Mouse (Mus musculus): ENCODE data around the gene Dner. TPM values are rescaled to one million over a fixed set of nuclear protein-coding genes. Genes with fewer than 3 reads are reported as not detected.

The Dner gene
- polyA plus RNA-seq, 1 experiment from 2014 or later: 0.38 TPM

DNA sequence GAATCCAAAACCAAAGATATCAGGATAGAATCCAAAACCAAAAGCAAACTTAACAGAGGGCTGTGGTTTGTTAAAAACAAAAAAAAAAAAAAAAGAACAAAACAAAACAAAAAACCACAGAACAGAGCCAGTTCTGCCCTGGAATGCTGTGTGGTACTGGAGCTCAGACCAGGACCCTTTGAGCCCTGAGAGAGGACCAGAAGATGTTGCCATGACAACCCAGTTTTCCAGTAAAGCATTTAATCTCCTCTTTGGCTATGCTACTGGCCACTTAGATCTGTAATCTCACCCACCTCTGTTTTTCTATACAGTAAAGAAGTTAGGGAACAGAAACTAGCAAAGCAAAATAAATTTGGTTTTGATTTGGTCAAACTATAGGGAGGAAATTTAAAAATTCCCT is 79.9 kb downstream of the Dner start:
- Histone ChIP-seq H3K27me3 (ENCODE audit: control insufficient read depth, insufficient read depth, low read length) (no peaks in the 10 kb centered on the region), H3K27ac (ENCODE audit: low read length) (no peak overlapping the region), H3K4me2 (ENCODE audit: low read depth, low read length) (no peak overlapping the region)

DNA sequence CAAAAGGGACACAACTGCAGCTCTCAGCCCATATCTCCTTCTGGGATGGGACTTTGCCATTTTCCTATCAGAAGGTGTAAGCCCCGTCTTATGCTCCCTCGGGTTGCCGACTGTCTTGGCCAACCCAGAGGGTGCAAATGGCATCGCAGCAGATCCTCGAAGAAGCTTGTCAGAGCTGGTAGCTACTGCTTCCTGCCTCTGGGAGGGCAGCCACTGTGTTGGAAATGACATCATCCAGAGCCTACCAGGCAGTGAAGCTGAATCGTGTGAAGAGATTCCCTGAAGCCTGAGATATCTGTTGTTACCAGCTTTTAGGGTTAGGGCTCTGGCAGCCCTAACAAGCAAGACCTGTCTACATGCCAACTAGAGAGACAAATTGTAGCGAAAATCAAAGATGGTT is 81.4 kb downstream of the Dner start:
- no peak for ATAC-seq (replicated peaks; ENCODE audit: extremely low read depth, insufficient read depth, low FRiP score)
- Histone ChIP-seq H3K27ac (ENCODE audit: low read length) (no peak overlapping the region), H3K4me3 (ENCODE audit: low read length) (no peak overlapping the region), H3K9me3 (replicated peaks; ENCODE audit: control insufficient read depth, low read length) (no peaks in the 10 kb centered on the region), H3K4me2 (ENCODE audit: low read depth, low read length) (no peak overlapping the region), H3K4me1 (ENCODE audit: control insufficient read depth, insufficient read depth, low read length) (0 out of 2 replicates have a peak, but pooled peaks cover 2% of the 10 kb centered on the region), H3K36me3 (ENCODE audit: control insufficient read depth, insufficient read depth) (no peaks in the 10 kb centered on the region), H3K9ac (ENCODE audit: low read length) (no peak overlapping the region), H3K27me3 (ENCODE audit: control insufficient read depth, insufficient read depth, low read length) (no peaks in the 10 kb centered on the region)
- 39% methylated on average over 7 of the region's 7 CpGs for WGBS

More for the DNA sequence above, 79.9 kb downstream of the Dner start:
- H3K36me3 ChIP-seq (ENCODE audit: control insufficient read depth, insufficient read depth): no peaks in the 10 kb centered on the region
- no peak overlapping the region for H3K9ac ChIP-seq (ENCODE audit: low read length)
- no peak for ATAC-seq (replicated peaks; ENCODE audit: extremely low read depth, insufficient read depth, low FRiP score)
- H3K4me3 ChIP-seq (ENCODE audit: low read length): no peak overlapping the region
- no peaks in the 10 kb centered on the region for H3K9me3 ChIP-seq (replicated peaks; ENCODE audit: control insufficient read depth, low read length)
- 0 out of 2 replicates have a peak, but pooled peaks cover 2% of the 10 kb centered on the region for H3K4me1 ChIP-seq (ENCODE audit: control insufficient read depth, insufficient read depth, low read length)

DNA sequence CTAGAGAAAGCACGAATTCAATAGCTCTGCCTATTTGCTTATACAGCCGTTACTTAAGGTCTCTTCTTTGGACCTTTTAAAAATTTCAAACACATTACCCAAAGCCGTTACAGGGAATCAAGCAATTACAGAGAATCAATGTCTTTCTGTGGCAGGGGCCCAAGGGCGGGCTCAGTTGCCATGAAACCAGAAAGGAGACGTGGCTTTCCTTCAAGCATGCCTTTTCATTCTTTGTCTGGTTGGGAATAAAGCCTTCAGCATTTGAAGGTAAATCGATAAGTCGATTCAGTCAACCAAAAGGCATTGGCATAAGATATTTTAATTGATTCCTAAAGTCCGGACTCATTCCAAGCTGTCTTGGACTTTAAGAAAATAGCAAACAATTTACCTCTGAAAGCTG is 82.9 kb downstream of the Dner start:
- WGBS: 89% methylated on average over 8 of the region's 8 CpGs
- ATAC-seq (replicated peaks; ENCODE audit: extremely low read depth, insufficient read depth, low FRiP score): no peak
- Histone ChIP-seq H3K4me3 (ENCODE audit: low read length) (no peak overlapping the region), H3K4me2 (ENCODE audit: low read depth, low read length) (no peak overlapping the region), H3K9ac (ENCODE audit: low read length) (no peak overlapping the region), H3K27ac (ENCODE audit: low read length) (no peak overlapping the region), H3K27me3 (ENCODE audit: control insufficient read depth, insufficient read depth, low read length) (no peaks in the 10 kb centered on the region), H3K36me3 (ENCODE audit: control insufficient read depth, insufficient read depth) (no peaks in the 10 kb centered on the region), H3K9me3 (replicated peaks; ENCODE audit: control insufficient read depth, low read length) (peaks cover 5% of the 10 kb centered on the region; the same call in 1 of the 2 replicates), H3K4me1 (ENCODE audit: control insufficient read depth, insufficient read depth, low read length) (0 out of 2 replicates have a peak, but pooled peaks cover 2% of the 10 kb centered on the region)

DNA sequence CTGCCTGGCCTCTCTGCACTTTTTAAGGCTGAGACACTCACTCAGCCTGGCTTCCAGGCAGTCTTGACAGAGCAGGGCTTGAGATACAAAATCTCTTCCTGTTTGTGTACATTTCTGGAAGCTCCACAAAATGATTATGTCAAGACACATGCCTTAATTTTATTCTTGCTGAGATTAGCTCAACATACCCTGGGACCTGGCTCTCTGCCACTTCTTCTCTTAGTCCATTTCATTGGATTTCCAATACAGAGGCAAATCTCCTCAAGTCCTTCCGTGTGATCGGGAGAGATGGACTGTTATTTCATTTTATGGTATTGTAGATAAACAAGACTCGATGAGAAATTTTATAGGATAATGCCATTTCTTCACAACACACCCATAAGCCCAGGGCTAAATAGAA is 84.7 kb downstream of the Dner start:
- Histone ChIP-seq H3K4me1 (ENCODE audit: control insufficient read depth, insufficient read depth, low read length) (no peaks in the 10 kb centered on the region), H3K36me3 (ENCODE audit: control insufficient read depth, insufficient read depth) (no peaks in the 10 kb centered on the region), H3K9ac (ENCODE audit: low read length) (no peak overlapping the region), H3K4me3 (ENCODE audit: low read length) (no peak overlapping the region), H3K9me3 (replicated peaks; ENCODE audit: control insufficient read depth, low read length) (peaks cover 5% of the 10 kb centered on the region; the same call in 1 of the 2 replicates), H3K4me2 (ENCODE audit: low read depth, low read length) (no peak overlapping the region), H3K27me3 (ENCODE audit: control insufficient read depth, insufficient read depth, low read length) (no peaks in the 10 kb centered on the region), H3K27ac (ENCODE audit: low read length) (no peak overlapping the region)
- 82% methylated on average over 3 of the region's 3 CpGs for whole genome bisulfite sequencing
- ATAC-seq (replicated peaks; ENCODE audit: extremely low read depth, insufficient read depth, low FRiP score): no peak

DNA sequence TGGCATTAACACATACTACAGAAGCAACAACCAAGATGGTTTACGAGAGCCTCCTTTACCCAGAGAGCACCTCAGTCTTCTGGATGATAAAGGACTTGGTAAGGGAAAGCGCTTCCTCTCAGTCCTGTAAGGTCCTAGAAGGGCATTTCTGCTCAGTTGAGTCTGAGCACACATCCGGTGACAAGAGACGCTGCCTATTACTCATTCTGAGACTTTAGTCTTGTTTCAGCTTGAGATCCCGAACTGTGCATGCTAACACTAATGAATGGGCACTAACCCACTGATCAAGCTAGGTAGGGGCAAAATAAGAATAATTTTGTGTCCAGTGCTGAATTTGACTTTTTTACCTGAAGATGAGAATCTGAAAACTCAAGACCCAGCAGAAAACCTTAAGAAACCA is 97.0 kb downstream of the Dner start:
- Histone ChIP-seq H3K9me3 (replicated peaks; ENCODE audit: control insufficient read depth, low read length) (no peaks in the 10 kb centered on the region; the same call in 1 of the 2 replicates), H3K4me2 (ENCODE audit: low read depth, low read length) (no peak overlapping the region), H3K27me3 (ENCODE audit: control insufficient read depth, insufficient read depth, low read length) (no peaks in the 10 kb centered on the region), H3K4me1 (ENCODE audit: control insufficient read depth, insufficient read depth, low read length) (no peaks in the 10 kb centered on the region), H3K27ac (ENCODE audit: low read length) (no peak overlapping the region), H3K36me3 (ENCODE audit: control insufficient read depth, insufficient read depth) (no peaks in the 10 kb centered on the region), H3K9ac (ENCODE audit: low read length) (no peak overlapping the region), H3K4me3 (ENCODE audit: low read length) (no peak overlapping the region)
- 74% methylated on average over 5 of the region's 5 CpGs for WGBS
- ATAC-seq (replicated peaks; ENCODE audit: extremely low read depth, insufficient read depth, low FRiP score): no peak

DNA sequence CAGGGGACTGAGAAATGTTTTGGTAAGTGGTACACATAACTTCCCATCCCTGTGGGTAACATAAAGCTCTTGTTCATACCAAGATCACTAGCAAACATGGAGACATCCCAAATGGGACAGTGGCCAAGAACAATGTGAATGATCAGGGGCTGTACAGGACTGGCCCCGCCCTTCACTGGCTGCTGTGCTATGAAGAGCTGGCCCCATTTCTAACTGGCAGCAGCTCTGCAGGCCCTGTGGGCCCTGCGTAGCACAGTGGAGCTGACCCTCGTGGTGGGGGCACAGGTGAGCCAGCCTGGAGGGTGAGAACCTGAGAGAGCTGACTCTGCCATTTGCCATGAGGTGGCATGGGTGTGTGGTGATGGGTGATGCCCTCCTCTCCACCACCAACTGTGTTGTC is 100.0 kb downstream of the Dner start:
- H3K27ac ChIP-seq (ENCODE audit: low read length): no peak overlapping the region
- no peak overlapping the region for H3K4me2 ChIP-seq (ENCODE audit: low read depth, low read length)
- 66% methylated on average over 3 of the region's 3 CpGs for WGBS
- H3K4me3 ChIP-seq (ENCODE audit: low read length): no peak overlapping the region
- H3K27me3 ChIP-seq (ENCODE audit: control insufficient read depth, insufficient read depth, low read length): no peaks in the 10 kb centered on the region
- H3K9me3 ChIP-seq (replicated peaks; ENCODE audit: control insufficient read depth, low read length): no peaks in the 10 kb centered on the region
- ATAC-seq (replicated peaks; ENCODE audit: extremely low read depth, insufficient read depth, low FRiP score): no peak
- no peak overlapping the region for H3K9ac ChIP-seq (ENCODE audit: low read length)
- H3K4me1 ChIP-seq (ENCODE audit: control insufficient read depth, insufficient read depth, low read length): no peaks in the 10 kb centered on the region
- no peaks in the 10 kb centered on the region for H3K36me3 ChIP-seq (ENCODE audit: control insufficient read depth, insufficient read depth)

DNA sequence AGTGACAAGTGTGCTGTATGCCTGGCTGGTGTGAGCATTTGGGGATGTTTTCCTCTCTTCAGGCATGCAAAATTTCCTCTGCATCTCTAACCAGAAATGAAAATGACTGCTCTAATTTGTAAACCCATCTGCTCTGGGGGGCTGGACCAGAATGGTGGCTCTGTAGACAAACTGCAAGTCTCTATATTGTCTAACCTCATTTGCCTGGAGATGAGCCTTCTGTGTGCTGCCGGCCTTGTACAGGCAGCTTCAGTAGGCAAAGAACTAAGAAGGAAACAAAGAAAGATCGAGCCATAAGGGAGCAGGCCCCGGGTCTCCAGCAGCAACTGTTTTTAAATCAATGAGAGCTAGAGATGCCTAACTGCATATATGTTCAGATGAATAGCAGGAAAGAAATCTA is 103.6 kb downstream of the Dner start:
- 86% methylated on average over 3 of the region's 3 CpGs for WGBS
- Histone ChIP-seq H3K4me1 (ENCODE audit: control insufficient read depth, insufficient read depth, low read length) (no peaks in the 10 kb centered on the region), H3K9me3 (replicated peaks; ENCODE audit: control insufficient read depth, low read length) (no peaks in the 10 kb centered on the region), H3K4me3 (ENCODE audit: low read length) (no peak overlapping the region), H3K4me2 (ENCODE audit: low read depth, low read length) (no peak overlapping the region), H3K27me3 (ENCODE audit: control insufficient read depth, insufficient read depth, low read length) (no peaks in the 10 kb centered on the region), H3K36me3 (ENCODE audit: control insufficient read depth, insufficient read depth) (no peaks in the 10 kb centered on the region), H3K27ac (ENCODE audit: low read length) (no peak overlapping the region), H3K9ac (ENCODE audit: low read length) (no peak overlapping the region)
- no peak for ATAC-seq (replicated peaks; ENCODE audit: extremely low read depth, insufficient read depth, low FRiP score)

DNA sequence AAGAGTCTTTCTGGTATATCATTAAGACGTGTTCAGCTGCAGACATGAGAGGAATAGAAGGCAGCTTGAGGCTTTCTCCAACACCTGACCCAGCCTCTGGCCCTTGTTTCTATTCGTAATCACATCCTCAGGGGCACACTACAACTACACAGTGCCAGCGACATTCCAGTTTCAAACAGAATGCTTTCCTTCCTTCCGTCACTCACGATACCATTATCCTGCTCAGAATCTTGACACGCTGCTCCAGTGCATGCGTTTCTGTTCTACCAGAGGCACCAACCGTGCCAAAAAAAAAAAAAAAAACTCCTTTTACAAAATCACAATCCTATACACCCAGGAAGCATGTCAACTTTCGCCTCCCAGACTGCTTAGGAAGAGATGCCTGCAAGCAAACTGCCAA is 105.5 kb downstream of the Dner start:
- no peak overlapping the region for H3K4me3 ChIP-seq (ENCODE audit: low read length)
- H3K27me3 ChIP-seq (ENCODE audit: control insufficient read depth, insufficient read depth, low read length): no peaks in the 10 kb centered on the region
- ATAC-seq (replicated peaks; ENCODE audit: extremely low read depth, insufficient read depth, low FRiP score): no peak
- H3K9ac ChIP-seq (ENCODE audit: low read length): no peak overlapping the region
- H3K4me2 ChIP-seq (ENCODE audit: low read depth, low read length): no peak overlapping the region
- no peak overlapping the region for H3K27ac ChIP-seq (ENCODE audit: low read length)
- WGBS: 56% methylated on average over 9 of the region's 9 CpGs
- H3K36me3 ChIP-seq (ENCODE audit: control insufficient read depth, insufficient read depth): no peaks in the 10 kb centered on the region
- no peaks in the 10 kb centered on the region for H3K4me1 ChIP-seq (ENCODE audit: control insufficient read depth, insufficient read depth, low read length)
- no peaks in the 10 kb centered on the region for H3K9me3 ChIP-seq (replicated peaks; ENCODE audit: control insufficient read depth, low read length)

DNA sequence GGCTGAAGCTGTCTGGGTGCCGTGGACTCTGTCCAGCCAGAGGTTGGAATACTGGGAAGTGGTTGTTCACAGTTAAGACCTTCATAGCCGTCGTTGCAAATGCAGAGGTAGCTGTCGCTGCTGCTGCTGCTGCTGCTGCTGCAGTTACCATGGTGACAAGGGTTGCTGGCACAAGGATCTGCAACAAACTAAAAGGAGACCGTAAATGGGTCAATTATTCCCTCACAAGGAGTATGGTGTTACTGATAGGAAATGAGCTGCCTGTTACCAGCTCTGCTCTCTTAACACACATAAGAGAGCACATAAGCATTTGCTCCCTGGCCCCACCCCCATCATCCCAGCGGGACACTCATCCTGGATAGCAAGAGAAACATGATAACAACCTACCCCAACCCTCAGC is 110.6 kb downstream of the Dner start:
- ATAC-seq (replicated peaks; ENCODE audit: extremely low read depth, insufficient read depth, low FRiP score): no peak
- Histone ChIP-seq H3K36me3 (ENCODE audit: control insufficient read depth, insufficient read depth) (no peaks in the 10 kb centered on the region), H3K4me2 (ENCODE audit: low read depth, low read length) (no peak overlapping the region), H3K27ac (ENCODE audit: low read length) (no peak overlapping the region), H3K27me3 (ENCODE audit: control insufficient read depth, insufficient read depth, low read length) (no peaks in the 10 kb centered on the region), H3K4me3 (ENCODE audit: low read length) (no peak overlapping the region), H3K9ac (ENCODE audit: low read length) (no peak overlapping the region), H3K4me1 (ENCODE audit: control insufficient read depth, insufficient read depth, low read length) (no peaks in the 10 kb centered on the region), H3K9me3 (replicated peaks; ENCODE audit: control insufficient read depth, low read length) (no peaks in the 10 kb centered on the region)
- 13% methylated on average over 6 of the region's 6 CpGs for WGBS

DNA sequence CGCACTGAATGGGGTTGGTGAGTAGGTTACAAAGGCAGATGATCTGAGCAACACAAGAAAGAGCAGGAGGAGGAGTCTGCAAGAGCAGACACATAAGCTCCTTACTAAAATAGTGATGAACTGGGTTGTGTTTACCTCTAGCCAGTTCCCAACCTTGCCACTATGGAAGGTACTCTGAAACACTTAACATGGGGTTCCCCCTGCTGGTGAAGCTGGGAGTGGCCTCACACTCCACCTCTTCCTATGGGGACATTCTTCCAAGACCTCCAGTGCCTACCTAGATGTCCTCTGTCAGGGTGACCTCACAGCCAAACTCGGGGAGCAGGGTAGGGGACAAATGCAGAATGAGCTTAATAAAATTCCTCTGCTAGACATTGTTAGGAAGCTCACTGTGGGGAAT is 114.2 kb downstream of the Dner start:
- Histone ChIP-seq H3K36me3 (ENCODE audit: control insufficient read depth, insufficient read depth) (no peaks in the 10 kb centered on the region), H3K4me3 (ENCODE audit: low read length) (no peak overlapping the region), H3K9me3 (replicated peaks; ENCODE audit: control insufficient read depth, low read length) (no peaks in the 10 kb centered on the region), H3K9ac (ENCODE audit: low read length) (no peak overlapping the region), H3K27me3 (ENCODE audit: control insufficient read depth, insufficient read depth, low read length) (no peaks in the 10 kb centered on the region), H3K4me1 (ENCODE audit: control insufficient read depth, insufficient read depth, low read length) (no peaks in the 10 kb centered on the region), H3K4me2 (ENCODE audit: low read depth, low read length) (no peak overlapping the region), H3K27ac (ENCODE audit: low read length) (no peak overlapping the region)
- no peak for ATAC-seq (replicated peaks; ENCODE audit: extremely low read depth, insufficient read depth, low FRiP score)
- WGBS: 57% methylated on average over 2 of the region's 2 CpGs

All from heart, embryonic 16.5 days (tissue).